Mouse (Mus musculus) midbrain, embryonic 15.5 days (tissue): Measurements from ENCODE around the gene Nhlrc4. TPM values are rescaled to one million over a fixed set of nuclear protein-coding genes. Genes with fewer than 3 reads are reported as not detected.

Experiments
- ATAC-seq: fragments of 200-750 bp; cut with Nextera tagmentation; replicated peaks from 2 replicates; pipeline ENCODE4 v1.8.0; 2017; ENCODE audit warnings: moderate TSS enrichment
- H3K27ac ChIP-seq: fragments of 300-500 bp; sonication (generic); 2 replicates; pipeline ENCODE4 v1.5.1; 2015; ENCODE audit warnings: mild to moderate bottlenecking, inconsistent platforms
- H3K27me3 ChIP-seq: fragments of 300-500 bp; sonication (generic); replicated peaks from 2 replicates; pipeline ENCODE4 v1.6.1; 2015; ENCODE audit warnings: inconsistent platforms
- H3K36me3 ChIP-seq: fragments of 300-500 bp; sonication (generic); replicated peaks from 2 replicates; pipeline ENCODE4 v1.6.1; 2015; ENCODE audit warnings: inconsistent platforms
- H3K4me1 ChIP-seq: fragments of 300-500 bp; sonication (generic); 2 replicates; pipeline ENCODE4 v1.6.1; 2015; ENCODE audit warnings: inconsistent platforms
- H3K4me2 ChIP-seq: fragments of 300-500 bp; sonication (generic); 2 replicates; pipeline ENCODE4 v1.6.1; 2015; ENCODE audit warnings: inconsistent platforms, mild to moderate bottlenecking, moderate library complexity
- H3K4me3 ChIP-seq: fragments of 300-500 bp; sonication (generic); 2 replicates; pipeline ENCODE4 v1.5.1; 2015; ENCODE audit warnings: mild to moderate bottlenecking, inconsistent platforms
- H3K9ac ChIP-seq: fragments of 300-500 bp; sonication (generic); 2 replicates; pipeline ENCODE4 v1.6.1; 2015; ENCODE audit warnings: mild to moderate bottlenecking, inconsistent platforms
- H3K9me3 ChIP-seq: fragments of 300-500 bp; sonication (generic); 2 replicates; pipeline ENCODE4 v1.6.1; 2016; ENCODE audit warnings: inconsistent platforms
- WGBS: fragments of 180-500 bp; shearing (Covaris S2); methylation state at CpG from one replicate; pipeline ENCODE4 v1.1.7; 2015; ENCODE audit warnings: mixed read lengths; 5-methylcytosine and 5-hydroxymethylcytosine counted together
- polyA plus RNA-seq: library from polyadenylated mRNA; unstranded; fragments of >200 nt; fragmentation: Nextera tagmentation; extraction: Ambion mirVana; gene quantifications from 2 replicates; pipeline ENCODE4 v1.2.1, GENCODE M21; 2015

Gene Nhlrc4
- polyA plus RNA-seq, 1 experiment from 2014 or later, result 0.80 TPM

DNA sequence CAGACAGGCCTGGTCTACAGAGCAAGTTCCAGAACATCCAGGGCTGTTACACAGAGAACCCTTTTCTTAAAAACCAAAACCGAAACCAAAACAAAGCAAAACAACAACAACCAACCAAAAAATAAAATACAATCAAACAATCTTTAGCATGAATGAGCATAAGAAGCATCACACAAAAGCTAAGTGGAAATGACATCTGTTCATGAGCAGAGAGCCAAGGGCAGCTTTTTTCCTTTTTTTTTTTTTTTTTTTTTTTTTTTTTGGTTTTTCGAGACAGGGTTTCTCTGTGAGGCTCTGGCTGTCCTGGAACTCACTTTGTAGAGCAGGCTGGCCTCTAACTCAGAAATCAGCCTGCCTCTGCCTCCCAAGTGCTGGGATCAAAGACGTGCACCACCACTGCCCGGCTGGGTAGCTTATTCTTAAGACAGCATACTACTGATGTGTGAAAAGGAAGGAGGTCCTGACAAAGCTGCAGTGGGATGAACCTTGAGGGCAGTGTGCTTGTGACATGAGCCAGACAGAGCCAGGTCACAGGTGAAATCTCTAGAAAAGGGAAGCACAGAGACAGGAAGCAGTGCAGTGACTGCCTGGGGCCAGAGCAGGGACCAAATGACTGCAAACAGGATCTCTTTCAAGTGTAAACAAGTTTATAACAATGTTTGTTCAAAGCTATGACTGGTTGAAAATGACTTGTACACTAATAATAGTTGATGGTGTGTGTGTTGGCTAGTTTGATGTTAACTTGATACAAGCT lies 26.4 kb upstream of the Nhlrc4 start:
- no peak overlapping the region for H3K9ac ChIP-seq
- ATAC-seq, result no peak

DNA sequence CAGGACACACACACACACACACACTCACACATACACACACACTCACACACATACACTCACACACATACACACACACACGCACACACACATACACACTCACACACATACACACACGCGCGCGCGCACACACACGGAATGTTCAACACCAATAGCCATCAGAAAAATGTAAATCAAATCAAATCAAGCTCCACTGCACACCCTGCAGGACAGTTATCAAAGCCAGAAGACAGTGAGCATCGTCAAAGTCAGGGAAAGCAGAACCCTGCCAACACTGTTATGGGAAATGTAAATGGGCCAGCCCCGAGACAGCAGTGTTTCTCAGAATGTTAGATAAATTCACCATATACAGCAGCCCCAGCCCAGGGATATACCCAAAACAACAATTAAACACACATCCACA lies 25.7 kb upstream of the Nhlrc4 start:
- no peaks in the 10 kb centered on the region for H3K4me1 ChIP-seq
- H3K27me3 ChIP-seq, result no peaks in the 10 kb centered on the region
- H3K27ac ChIP-seq, result no peak overlapping the region
- 89% methylated on average over 9 of the region's 9 CpGs for WGBS
- no peak overlapping the region for H3K4me2 ChIP-seq
- H3K4me3 ChIP-seq, result no peak overlapping the region
- no peak overlapping the region for H3K9ac ChIP-seq
- ATAC-seq, result no peak
- H3K36me3 ChIP-seq, result no peaks in the 10 kb centered on the region; the same call in 1 of the 2 replicates
- H3K9me3 ChIP-seq, result no peaks in the 10 kb centered on the region

More for the DNA sequence above, 26.4 kb upstream of the Nhlrc4 start:
- WGBS, result 92% methylated on average over 4 of the region's 4 CpGs
- Histone ChIP-seq H3K4me1 (no peaks in the 10 kb centered on the region), H3K27me3 (no peaks in the 10 kb centered on the region), H3K27ac (no peak overlapping the region), H3K9me3 (no peaks in the 10 kb centered on the region), H3K36me3 (no peaks in the 10 kb centered on the region; the same call in 1 of the 2 replicates), H3K4me2 (no peak overlapping the region), H3K4me3 (no peak overlapping the region)

DNA sequence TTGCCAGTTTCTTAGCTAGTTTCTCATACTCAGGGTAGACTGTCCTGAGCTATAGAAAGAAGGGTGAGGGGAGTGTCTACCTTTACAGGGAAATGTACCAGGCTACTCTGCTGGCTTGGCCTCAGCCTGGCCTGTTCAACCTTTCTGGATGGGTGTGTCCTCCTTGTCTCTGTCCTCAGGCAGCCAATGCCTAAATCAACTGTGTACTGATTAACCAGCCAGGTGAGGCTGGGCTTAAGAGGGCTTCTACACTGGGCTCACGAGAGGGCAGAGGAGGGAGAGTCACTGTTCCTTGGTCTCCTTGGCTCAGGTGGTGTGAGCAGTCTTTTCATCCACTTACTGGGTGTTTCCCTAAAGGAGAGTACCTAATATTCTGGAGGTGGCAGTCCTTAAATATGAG lies 23.4 kb upstream of the Nhlrc4 start:
- no peak overlapping the region for H3K27ac ChIP-seq
- WGBS, result 90% methylated on average over 1 of the region's 1 CpGs
- no peak overlapping the region for H3K4me2 ChIP-seq
- no peaks in the 10 kb centered on the region for H3K4me1 ChIP-seq
- no peaks in the 10 kb centered on the region for H3K27me3 ChIP-seq
- ATAC-seq, result no peak
- no peak overlapping the region for H3K4me3 ChIP-seq
- no peaks in the 10 kb centered on the region for H3K9me3 ChIP-seq
- H3K36me3 ChIP-seq, result peaks cover 7% of the 10 kb centered on the region; the same call in 1 of the 2 replicates
- no peak overlapping the region for H3K9ac ChIP-seq

DNA sequence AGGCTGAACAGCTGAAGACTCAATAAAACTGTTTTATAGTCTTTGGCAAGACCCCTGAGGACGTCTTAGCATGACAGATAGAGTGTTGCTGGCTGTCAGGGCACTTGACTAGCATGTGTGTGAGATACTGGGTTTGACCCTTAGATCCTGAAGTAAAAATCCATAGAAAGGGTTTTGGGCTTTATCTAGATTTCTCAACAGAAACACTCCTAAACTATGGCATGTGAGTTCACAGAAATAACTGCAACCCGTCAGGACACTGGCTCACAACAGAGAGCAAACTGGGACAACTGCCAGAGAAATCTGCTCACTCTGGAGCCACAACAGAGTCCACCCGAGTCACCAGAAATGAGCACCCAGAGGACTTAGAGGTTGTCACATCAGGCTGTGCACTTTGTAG lies 22.9 kb upstream of the Nhlrc4 start:
- 83% methylated on average over 3 of the region's 3 CpGs for WGBS

DNA sequence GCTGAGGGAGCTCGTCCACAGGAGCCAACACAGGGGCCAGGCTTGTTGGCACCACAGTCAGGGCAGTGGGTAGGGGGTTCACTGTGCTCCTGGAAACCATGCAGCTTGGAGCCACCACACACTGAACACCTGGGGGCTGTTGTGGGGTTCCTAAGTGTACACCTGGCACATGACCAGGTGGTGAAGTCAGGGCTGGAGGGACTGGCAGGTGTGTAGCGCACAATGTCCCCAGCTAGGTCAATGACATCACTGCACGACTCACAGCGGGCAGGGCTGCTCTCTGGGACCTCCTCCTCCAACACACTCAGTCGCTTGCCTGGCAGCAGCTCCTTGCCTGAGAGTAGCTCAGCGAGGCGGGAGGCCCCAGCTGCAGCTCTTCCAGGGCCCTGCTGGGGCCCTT lies 19.5 kb upstream of the Nhlrc4 start:
- Histone ChIP-seq H3K36me3 (peaks cover 11% of the 10 kb centered on the region; the same call in 1 of the 2 replicates), H3K4me3 (no peak overlapping the region), H3K4me2 (no peak overlapping the region), H3K27me3 (no peaks in the 10 kb centered on the region), H3K9ac (no peak overlapping the region), H3K27ac (no peak overlapping the region), H3K4me1 (no peaks in the 10 kb centered on the region), H3K9me3 (no peaks in the 10 kb centered on the region)
- 88% methylated on average over 7 of the region's 7 CpGs for WGBS
- ATAC-seq, result no peak

More for the DNA sequence above, 22.9 kb upstream of the Nhlrc4 start:
- H3K27me3 ChIP-seq, result no peaks in the 10 kb centered on the region
- no peaks in the 10 kb centered on the region for H3K9me3 ChIP-seq
- no peak overlapping the region for H3K4me3 ChIP-seq
- H3K4me2 ChIP-seq, result no peak overlapping the region
- ATAC-seq, result no peak
- no peak overlapping the region for H3K27ac ChIP-seq
- H3K36me3 ChIP-seq, result peaks cover 7% of the 10 kb centered on the region; the same call in 1 of the 2 replicates
- H3K4me1 ChIP-seq, result no peaks in the 10 kb centered on the region
- no peak overlapping the region for H3K9ac ChIP-seq

DNA sequence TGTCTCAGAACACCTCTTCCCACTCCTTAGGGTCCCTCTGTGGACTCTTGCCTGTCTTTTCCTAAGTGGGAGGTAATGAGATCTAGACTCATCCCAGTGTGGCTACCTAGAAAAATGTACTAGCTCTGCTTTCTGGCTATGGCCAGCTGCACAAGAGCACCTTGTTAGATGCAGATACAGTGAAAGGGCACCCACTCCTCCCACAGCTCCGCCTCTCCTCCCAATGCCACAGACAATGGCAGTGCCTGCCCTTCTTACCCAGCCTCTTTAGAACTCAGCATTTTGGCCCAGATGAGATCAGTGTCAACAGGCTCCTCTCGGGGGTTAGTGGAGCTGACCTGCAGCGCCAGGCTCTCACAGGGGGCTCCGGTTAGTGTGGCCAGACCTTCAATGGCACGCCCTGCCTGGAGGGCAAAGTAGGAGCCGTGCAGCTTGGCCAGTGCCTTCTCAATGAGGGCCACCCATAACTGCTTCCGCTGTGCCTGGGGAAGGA lies 17.7 kb upstream of the Nhlrc4 start:
- no peak overlapping the region for H3K27ac ChIP-seq
- no peaks in the 10 kb centered on the region for H3K27me3 ChIP-seq
- H3K36me3 ChIP-seq, result peaks cover 11% of the 10 kb centered on the region; the same call in 1 of the 2 replicates
- no peaks in the 10 kb centered on the region for H3K4me1 ChIP-seq
- H3K4me3 ChIP-seq, result no peak overlapping the region
- H3K9me3 ChIP-seq, result no peaks in the 10 kb centered on the region
- WGBS, result 95% methylated on average over 7 of the region's 7 CpGs
- no peak for ATAC-seq
- H3K9ac ChIP-seq, result no peak overlapping the region
- no peak overlapping the region for H3K4me2 ChIP-seq

DNA sequence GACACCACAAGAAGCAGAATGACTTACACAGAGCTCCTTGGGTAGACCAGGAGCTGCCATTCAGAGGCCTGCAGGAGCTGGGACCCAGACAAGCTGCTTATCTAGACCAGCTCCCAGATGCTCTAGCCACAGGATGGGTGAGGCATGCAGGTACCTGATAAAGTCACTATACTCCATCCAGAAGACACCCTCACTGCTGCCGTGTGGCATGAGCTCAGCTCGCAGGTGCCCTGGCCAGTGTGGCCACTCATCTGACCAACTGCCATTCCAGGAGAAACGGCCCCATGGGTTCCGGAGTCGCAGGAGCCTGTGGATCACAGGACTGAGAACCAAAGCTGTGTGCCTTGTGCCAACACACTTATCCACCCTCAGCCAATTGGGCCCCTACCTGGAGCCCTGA lies 16.8 kb upstream of the Nhlrc4 start:
- Histone ChIP-seq H3K4me1 (no peaks in the 10 kb centered on the region), H3K9ac (no peak overlapping the region), H3K4me2 (no peak overlapping the region), H3K4me3 (no peak overlapping the region), H3K36me3 (peaks cover 11% of the 10 kb centered on the region; the same call in 1 of the 2 replicates), H3K27ac (no peak overlapping the region), H3K27me3 (no peaks in the 10 kb centered on the region), H3K9me3 (no peaks in the 10 kb centered on the region)
- WGBS, result 94% methylated on average over 5 of the region's 5 CpGs
- ATAC-seq, result no peak

DNA sequence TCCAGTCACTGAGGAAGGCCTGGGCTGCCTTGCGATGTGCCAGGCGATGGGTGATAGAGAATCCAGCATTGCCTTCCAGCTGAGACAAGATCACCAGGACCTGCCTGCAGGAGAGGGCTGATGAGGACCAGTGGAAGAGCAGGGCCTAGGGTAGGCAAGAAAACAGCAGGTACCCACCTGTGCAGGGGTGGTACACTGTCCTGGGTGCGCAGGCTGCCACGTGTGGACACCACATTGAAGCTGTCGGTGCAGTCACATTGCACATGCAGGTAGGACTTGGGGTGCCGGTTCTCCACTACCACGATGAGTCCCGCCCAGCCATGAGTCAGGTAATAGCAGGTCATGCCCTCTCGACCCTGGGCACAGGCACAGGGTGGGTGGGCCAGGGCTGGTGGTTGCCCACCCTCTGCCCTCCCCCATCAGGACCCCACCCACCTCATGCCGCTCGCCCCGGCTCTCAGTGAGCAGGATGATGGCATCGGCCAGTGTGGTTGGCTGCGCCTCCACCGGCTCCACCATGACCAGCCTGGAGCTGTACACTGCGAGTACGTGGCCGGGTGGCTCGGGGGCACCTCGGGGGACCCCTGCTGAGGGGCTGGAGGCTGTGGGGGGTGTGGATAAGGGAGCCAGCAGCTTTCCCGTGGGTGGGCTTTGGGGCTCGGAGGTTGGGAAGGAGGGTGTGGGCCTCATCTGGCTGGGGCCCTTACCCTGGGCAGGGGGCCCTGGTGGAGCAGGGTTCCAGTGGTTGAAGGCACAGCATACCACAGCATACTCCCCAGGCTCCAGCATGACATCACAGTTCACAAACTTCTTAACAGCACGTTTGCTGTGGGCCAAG lies 15.1 kb upstream of the Nhlrc4 start:
- Histone ChIP-seq H3K9ac (no peak overlapping the region), H3K27me3 (no peaks in the 10 kb centered on the region), H3K4me1 (no peaks in the 10 kb centered on the region), H3K4me3 (no peak overlapping the region), H3K4me2 (no peak overlapping the region), H3K27ac (no peak overlapping the region), H3K9me3 (no peaks in the 10 kb centered on the region), H3K36me3 (peaks cover 11% of the 10 kb centered on the region; the same call in 1 of the 2 replicates)
- 93% methylated on average over 23 of the region's 23 CpGs for WGBS
- no peak for ATAC-seq

DNA sequence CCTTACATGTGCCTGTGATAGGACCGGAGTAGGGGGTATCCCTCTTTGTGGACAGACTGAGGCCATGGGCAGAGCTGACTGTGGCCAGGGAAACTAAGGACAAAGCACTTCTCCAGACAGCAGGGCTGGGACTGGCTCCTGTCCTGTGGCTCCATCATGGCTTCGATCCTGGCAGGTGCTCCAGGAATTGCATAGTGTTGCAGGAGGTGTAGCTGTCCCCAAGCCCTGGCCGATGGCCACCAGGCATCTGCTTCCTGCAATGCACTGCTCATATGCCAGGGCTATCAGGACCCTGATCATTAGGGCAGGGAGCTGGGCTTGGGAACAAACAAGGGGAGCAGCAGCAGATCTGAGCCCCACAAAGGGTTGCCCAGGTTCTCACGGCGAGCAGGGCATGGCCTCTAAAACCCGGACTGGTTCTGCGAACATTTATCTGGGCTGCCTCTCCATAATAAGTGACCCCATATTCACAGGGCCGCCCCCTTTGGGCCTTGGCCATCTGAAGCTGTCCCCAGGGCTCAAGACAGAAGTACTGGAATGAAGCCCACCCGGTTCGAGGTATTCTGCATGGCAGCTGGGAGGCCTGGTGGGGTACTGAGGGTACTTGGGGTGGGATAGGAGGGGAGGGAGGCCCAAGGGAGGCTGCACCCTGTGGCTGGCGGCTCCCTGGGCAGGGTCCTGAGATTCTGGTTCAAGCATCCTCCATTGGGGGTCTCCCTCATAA lies 14.2 kb upstream of the Nhlrc4 start:
- Histone ChIP-seq H3K4me2 (no peak overlapping the region), H3K27ac (no peak overlapping the region), H3K9me3 (no peaks in the 10 kb centered on the region), H3K27me3 (peaks cover 2% of the 10 kb centered on the region; the same call in 1 of the 2 replicates), H3K36me3 (peaks cover 9% of the 10 kb centered on the region; the same call in 1 of the 2 replicates), H3K4me3 (no peak overlapping the region), H3K4me1 (no peaks in the 10 kb centered on the region), H3K9ac (no peak overlapping the region)
- 91% methylated on average over 11 of the region's 11 CpGs for WGBS
- ATAC-seq, result no peak

DNA sequence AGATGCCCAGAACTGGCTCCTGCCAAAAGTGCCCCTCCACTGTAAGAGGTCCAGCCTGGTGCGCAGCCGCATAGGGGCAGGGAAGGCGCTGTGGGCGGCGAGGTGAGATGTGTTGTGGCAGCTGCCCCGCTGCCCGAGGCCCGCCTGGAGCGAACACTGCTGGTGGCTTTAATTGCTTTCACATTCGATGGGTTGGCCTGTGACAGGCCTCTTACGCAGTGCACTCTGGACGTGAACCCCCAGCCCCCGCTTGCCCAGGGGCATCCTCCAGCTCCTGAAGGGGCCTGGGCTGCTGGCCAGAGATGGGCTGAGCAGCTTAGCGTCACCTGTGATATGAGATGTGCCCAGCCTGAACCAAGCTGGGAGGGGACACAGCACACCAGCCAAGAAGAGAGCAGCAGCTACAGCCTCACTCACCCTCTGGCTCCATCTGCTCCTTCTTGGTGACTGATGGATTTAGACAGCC lies 12.9 kb upstream of the Nhlrc4 start:
- Histone ChIP-seq H3K4me3 (no peak overlapping the region), H3K4me1 (no peaks in the 10 kb centered on the region), H3K27me3 (peaks cover 14% of the 10 kb centered on the region), H3K36me3 (peaks cover 4% of the 10 kb centered on the region; the same call in 1 of the 2 replicates), H3K9ac (no peak overlapping the region), H3K27ac (peak overlapping the region; percentile 9; the same call in 1 of the 2 replicates), H3K9me3 (no peaks in the 10 kb centered on the region), H3K4me2 (no peak overlapping the region)
- peak; percentile 37 for ATAC-seq
- WGBS, result 78% methylated on average over 14 of the region's 14 CpGs

DNA sequence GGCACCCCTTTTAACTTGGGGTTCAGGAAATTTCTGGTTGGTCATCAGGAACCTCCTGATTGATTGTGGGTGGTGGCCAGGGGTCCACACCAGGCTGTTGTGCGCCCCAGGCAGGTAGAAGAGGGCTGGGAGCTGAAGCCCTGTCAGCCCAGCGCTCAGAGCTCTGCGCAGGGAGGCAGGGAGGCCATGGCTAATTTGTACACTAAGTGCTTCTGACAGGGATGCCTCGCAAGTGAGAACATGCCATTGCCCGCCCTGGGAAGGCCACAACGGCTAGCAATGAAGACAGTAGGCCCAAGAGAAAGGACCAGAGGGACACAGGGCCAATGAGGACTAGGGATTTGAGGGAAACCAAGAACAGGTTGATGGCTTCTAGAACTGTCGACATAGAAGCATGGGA lies 11.9 kb upstream of the Nhlrc4 start:
- Histone ChIP-seq H3K9me3 (no peaks in the 10 kb centered on the region), H3K9ac (no peak overlapping the region), H3K36me3 (peaks cover 2% of the 10 kb centered on the region; the same call in 1 of the 2 replicates), H3K4me1 (peaks cover 6% of the 10 kb centered on the region), H3K27ac (0 out of 2 replicates have a peak overlapping the region, but pooled peaks have one; percentile 9), H3K27me3 (peaks cover 24% of the 10 kb centered on the region), H3K4me3 (no peak overlapping the region), H3K4me2 (no peak overlapping the region)
- WGBS, result 74% methylated on average over 7 of the region's 7 CpGs
- no peak for ATAC-seq

DNA sequence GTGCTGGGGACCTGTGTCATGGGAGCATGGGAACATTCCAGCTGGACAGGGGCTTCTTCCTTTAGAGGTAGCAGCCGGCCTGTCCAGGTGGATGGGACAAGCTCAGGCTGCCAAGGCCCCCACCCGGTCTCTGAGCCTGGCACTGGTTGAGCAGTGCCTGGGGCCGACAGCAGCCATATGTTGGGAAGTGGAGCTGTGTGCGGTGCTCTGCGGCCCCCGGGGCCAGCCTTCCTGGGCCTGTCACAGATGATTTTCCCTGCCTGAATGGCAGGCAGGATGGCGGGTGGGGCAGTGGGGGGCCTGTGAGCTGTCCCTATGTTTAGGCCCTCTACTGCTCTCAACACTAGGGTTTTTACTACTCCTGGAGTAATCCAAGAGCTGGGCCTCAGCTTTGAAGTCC lies 11.4 kb upstream of the Nhlrc4 start:
- Histone ChIP-seq H3K9me3 (no peaks in the 10 kb centered on the region), H3K36me3 (no peaks in the 10 kb centered on the region), H3K4me3 (no peak overlapping the region), H3K4me1 (peaks cover 10% of the 10 kb centered on the region), H3K9ac (no peak overlapping the region), H3K27ac (no peak overlapping the region), H3K27me3 (peaks cover 28% of the 10 kb centered on the region), H3K4me2 (no peak overlapping the region)
- no peak for ATAC-seq
- WGBS, result 56% methylated on average over 7 of the region's 7 CpGs
